Mouse (Mus musculus) kidney, adult 2 months (tissue): ENCODE results near the gene Lrmda.

Experiments used
- CTCF ChIP-seq: fragments of 200-500 bp; conservative IDR thresholded peaks from 2 replicates; pipeline ENCODE4 v1.5.1; 2011; ENCODE audit warnings: low read depth, mild to moderate bottlenecking, control low read depth, low read length, moderate library complexity, mixed read lengths; ENCODE audit not compliant: insufficient read depth, insufficient read length
- POLR2A ChIP-seq: fragments of 200-500 bp; IDR thresholded peaks from one replicate; pipeline ENCODE4 v1.6.1; 2011; ENCODE audit warnings: low read depth, low read length, control low read depth

- TF ChIP-seq CTCF (no peak), POLR2A (no peak)
Measured at GRCm38 (mm10) chr14:22069169-22069568, 49.7 kb downstream of the Lrmda start.
